Mouse (Mus musculus) ovary, postnatal 36 days (tissue): Measurements from ENCODE around the gene Sult6b2.

Experiments
- DNase-seq: peaks from one replicate; pipeline ENCODE4 v3.0.0; 2022; ENCODE audit warnings: low spot score, mixed read lengths

Sult6b2 gene

GRCm38 (mm10) chr6:142738225-142738624 lies 66.1 kb downstream of the Sult6b2 start:
- DNase-seq, result no peak

DNA sequence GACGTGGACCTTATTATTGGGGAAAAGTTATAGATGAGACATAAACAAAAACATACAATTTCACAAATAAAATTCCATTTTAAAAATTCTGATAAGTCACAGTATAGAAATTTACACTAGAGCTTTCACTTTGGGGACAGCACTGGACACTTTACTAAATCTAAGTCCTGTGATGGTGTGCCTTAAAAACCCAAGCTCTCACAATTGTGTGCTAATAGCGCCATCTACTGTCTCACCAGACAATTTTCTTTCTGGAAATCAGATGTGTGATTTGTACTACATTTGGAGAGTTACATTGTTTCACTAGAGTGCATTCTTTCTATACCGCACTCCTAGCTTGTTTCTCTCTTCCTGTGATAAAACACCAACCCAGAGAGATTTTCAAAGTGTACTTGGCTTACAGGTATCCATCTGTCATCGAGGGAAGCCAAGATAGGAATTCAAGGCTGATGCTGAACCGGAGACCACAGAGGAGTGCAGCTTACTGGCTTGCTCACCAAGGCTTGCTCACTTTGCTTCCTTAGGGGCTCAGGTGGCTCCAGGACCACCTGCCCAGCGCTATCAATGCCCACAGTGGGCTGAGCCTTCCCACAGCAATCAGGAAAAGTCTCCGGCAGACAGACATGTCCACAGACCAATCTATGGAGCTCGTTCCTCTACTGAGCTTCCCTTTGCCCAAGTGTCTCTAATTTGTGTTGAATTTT lies 68.8 kb downstream of the Sult6b2 start:
- DNase-seq, result no peak
